Mouse (Mus musculus): ENCODE measurements at regions not wholly inside any gene's neighbourhood (a gene's known extent, or its start where the extent isn't known, plus 50 kb on each side); places are given as distances from the start of the nearest gene placed in this dataset.

- Histone ChIP-seq H3K4me3 (replicated peaks; ENCODE audit: insufficient read depth, low read depth, low read length) (no peak overlapping the region), H3K27ac (ENCODE audit: insufficient read depth, low read length) (no peak overlapping the region), H3K27me3 (ENCODE audit: control insufficient read depth, insufficient read depth, low read length) (no peaks in the 10 kb centered on the region), H3K4me1 (ENCODE audit: control insufficient read depth, insufficient read depth, low read length) (no peaks in the 10 kb centered on the region)
- WGBS: 37% methylated on average over 9 of the region's 9 CpGs
- no peak for TF ChIP-seq POLR2A (IDR thresholded peaks at IDR 0.05; ENCODE audit: borderline replicate concordance, insufficient read depth, low read length)
- TF ChIP-seq CTCF (IDR thresholded peaks at IDR 0.05; ENCODE audit: borderline replicate concordance, insufficient read depth, low read depth, low read length): no peak
- DNase-seq: no peak
These were observed 76.4 kb upstream of the Ankrd55 start for GRCm38 (mm10) chr13:112211841-112212240.

- WGBS: 73% methylated on average over 12 of the region's 12 CpGs
- Histone ChIP-seq H3K4me1 (ENCODE audit: control insufficient read depth, insufficient read depth, low read length) (no peaks in the 10 kb centered on the region), H3K27ac (ENCODE audit: insufficient read depth, low read length) (no peak overlapping the region), H3K4me3 (replicated peaks; ENCODE audit: insufficient read depth, low read depth, low read length) (no peak overlapping the region), H3K27me3 (ENCODE audit: control insufficient read depth, insufficient read depth, low read length) (no peaks in the 10 kb centered on the region)
- no peak for TF ChIP-seq CTCF (IDR thresholded peaks at IDR 0.05; ENCODE audit: borderline replicate concordance, insufficient read depth, low read depth, low read length)
- TF ChIP-seq POLR2A (IDR thresholded peaks at IDR 0.05; ENCODE audit: borderline replicate concordance, insufficient read depth, low read length): no peak
- DNase-seq: no peak
These were observed 75.9 kb upstream of the Ankrd55 start for GRCm38 (mm10) chr13:112212391-112212790.

- 15% methylated on average over 17 of the region's 17 CpGs for WGBS
- no peak for TF ChIP-seq CTCF (IDR thresholded peaks at IDR 0.05; ENCODE audit: borderline replicate concordance, insufficient read depth, low read depth, low read length)
- TF ChIP-seq POLR2A (IDR thresholded peaks at IDR 0.05; ENCODE audit: borderline replicate concordance, insufficient read depth, low read length): no peak
- no peak overlapping the region for H3K27ac ChIP-seq (ENCODE audit: insufficient read depth, low read length)
These were observed 74.6 kb upstream of the Ankrd55 start for GRCm38 (mm10) chr13:112213652-112214081.

GRCm38 (mm10) chr13:112216084-112216483, 72.2 kb upstream of the Ankrd55 start:
- H3K4me3 ChIP-seq (replicated peaks; ENCODE audit: insufficient read depth, low read depth, low read length): no peak overlapping the region
- H3K27me3 ChIP-seq (ENCODE audit: control insufficient read depth, insufficient read depth, low read length): no peaks in the 10 kb centered on the region
- no peak for DNase-seq
- TF ChIP-seq CTCF (IDR thresholded peaks at IDR 0.05; ENCODE audit: borderline replicate concordance, insufficient read depth, low read depth, low read length) (no peak), POLR2A (IDR thresholded peaks at IDR 0.05; ENCODE audit: borderline replicate concordance, insufficient read depth, low read length) (no peak)
- 94% methylated on average over 14 of the region's 14 CpGs for WGBS
- H3K27ac ChIP-seq (ENCODE audit: insufficient read depth, low read length): no peak overlapping the region
- H3K4me1 ChIP-seq (ENCODE audit: control insufficient read depth, insufficient read depth, low read length): no peaks in the 10 kb centered on the region

More at GRCm38 (mm10) chr13:112213652-112214081, 74.6 kb upstream of the Ankrd55 start:
- Histone ChIP-seq H3K4me1 (ENCODE audit: control insufficient read depth, insufficient read depth, low read length) (no peaks in the 10 kb centered on the region), H3K27me3 (ENCODE audit: control insufficient read depth, insufficient read depth, low read length) (no peaks in the 10 kb centered on the region), H3K4me3 (replicated peaks; ENCODE audit: insufficient read depth, low read depth, low read length) (peak overlapping the region; percentile 19)
- peak; percentile 23 to 25 for DNase-seq

- Histone ChIP-seq H3K27ac (ENCODE audit: insufficient read depth, low read length) (no peak overlapping the region), H3K4me1 (ENCODE audit: control insufficient read depth, insufficient read depth, low read length) (no peaks in the 10 kb centered on the region), H3K4me3 (replicated peaks; ENCODE audit: insufficient read depth, low read depth, low read length) (no peak overlapping the region), H3K27me3 (ENCODE audit: control insufficient read depth, insufficient read depth, low read length) (no peaks in the 10 kb centered on the region; the same call in 1 of the 2 replicates)
- TF ChIP-seq POLR2A (IDR thresholded peaks at IDR 0.05; ENCODE audit: borderline replicate concordance, insufficient read depth, low read length) (no peak), CTCF (IDR thresholded peaks at IDR 0.05; ENCODE audit: borderline replicate concordance, insufficient read depth, low read depth, low read length) (no peak)
- 44% methylated on average over 5 of the region's 5 CpGs for WGBS
- no peak for DNase-seq
These were observed 69.9 kb upstream of the Ankrd55 start for GRCm38 (mm10) chr13:112218389-112218788.

GRCm38 (mm10) chr13:112220184-112220583, 68.1 kb upstream of the Ankrd55 start:
- Histone ChIP-seq H3K27ac (ENCODE audit: insufficient read depth, low read length) (no peak overlapping the region), H3K4me3 (replicated peaks; ENCODE audit: insufficient read depth, low read depth, low read length) (no peak overlapping the region), H3K4me1 (ENCODE audit: control insufficient read depth, insufficient read depth, low read length) (no peaks in the 10 kb centered on the region), H3K27me3 (ENCODE audit: control insufficient read depth, insufficient read depth, low read length) (no peaks in the 10 kb centered on the region; the same call in 1 of the 2 replicates)
- TF ChIP-seq CTCF (IDR thresholded peaks at IDR 0.05; ENCODE audit: borderline replicate concordance, insufficient read depth, low read depth, low read length): no peak
- no peak for TF ChIP-seq POLR2A (IDR thresholded peaks at IDR 0.05; ENCODE audit: borderline replicate concordance, insufficient read depth, low read length)
- WGBS: 83% methylated on average over 8 of the region's 8 CpGs
- no peak for DNase-seq

- TF ChIP-seq POLR2A (IDR thresholded peaks at IDR 0.05; ENCODE audit: borderline replicate concordance, insufficient read depth, low read length) (no peak), CTCF (IDR thresholded peaks at IDR 0.05; ENCODE audit: borderline replicate concordance, insufficient read depth, low read depth, low read length) (no peak)
- DNase-seq: no peak
- Histone ChIP-seq H3K27me3 (ENCODE audit: control insufficient read depth, insufficient read depth, low read length) (no peaks in the 10 kb centered on the region; the same call in 1 of the 2 replicates), H3K4me3 (replicated peaks; ENCODE audit: insufficient read depth, low read depth, low read length) (no peak overlapping the region), H3K27ac (ENCODE audit: insufficient read depth, low read length) (no peak overlapping the region), H3K4me1 (ENCODE audit: control insufficient read depth, insufficient read depth, low read length) (no peaks in the 10 kb centered on the region)
- 24% methylated on average over 2 of the region's 2 CpGs for WGBS
These were observed 64.6 kb upstream of the Ankrd55 start for GRCm38 (mm10) chr13:112223616-112224015.

GRCm38 (mm10) chr13:112227766-112228165, 60.5 kb upstream of the Ankrd55 start:
- no peak for DNase-seq
- WGBS: 65% methylated on average over 13 of the region's 13 CpGs
- Histone ChIP-seq H3K27ac (ENCODE audit: insufficient read depth, low read length) (no peak overlapping the region), H3K27me3 (ENCODE audit: control insufficient read depth, insufficient read depth, low read length) (no peaks in the 10 kb centered on the region), H3K4me1 (ENCODE audit: control insufficient read depth, insufficient read depth, low read length) (no peaks in the 10 kb centered on the region), H3K4me3 (replicated peaks; ENCODE audit: insufficient read depth, low read depth, low read length) (no peak overlapping the region)
- TF ChIP-seq POLR2A (IDR thresholded peaks at IDR 0.05; ENCODE audit: borderline replicate concordance, insufficient read depth, low read length): no peak

All from cerebellum, adult 2 months (tissue).